Mouse (Mus musculus): ENCODE data around the gene Romo1. TPM values are rescaled to one million over a fixed set of nuclear protein-coding genes. Genes with fewer than 3 reads are reported as not detected.
"Not testable (repeated sequence)": the region's sequence is repeated elsewhere in the genome, so short reads cannot be mapped to it uniquely, and the experiment has no call there.

The Romo1 gene
- polyA plus RNA-seq, 1 experiment from 2014 or later, result 397 TPM

- ATAC-seq (ENCODE audit: low FRiP score), result no peak
- peak overlapping the region; percentile 60 for H3K4me2 ChIP-seq
- H3K27ac ChIP-seq, result peak overlapping the region; percentile 97
- H3K27me3 ChIP-seq, result 0 out of 2 replicates have a peak, but pooled peaks cover 3% of the 10 kb centered on the region
- peaks cover 19% of the 10 kb centered on the region for H3K36me3 ChIP-seq (replicated peaks)
- no peaks in the 10 kb centered on the region for H3K9me3 ChIP-seq
- WGBS, result 18% methylated on average over 8 of the region's 8 CpGs
- H3K4me1 ChIP-seq, result peaks cover 27% of the 10 kb centered on the region
- peak overlapping the region; percentile 100 for H3K9ac ChIP-seq
- H3K4me3 ChIP-seq (replicated peaks), result peak overlapping the region; percentile 100
Measured at GRCm38 (mm10) chr2:156180824-156181590, 37.2 kb downstream of the Romo1 start.

DNA sequence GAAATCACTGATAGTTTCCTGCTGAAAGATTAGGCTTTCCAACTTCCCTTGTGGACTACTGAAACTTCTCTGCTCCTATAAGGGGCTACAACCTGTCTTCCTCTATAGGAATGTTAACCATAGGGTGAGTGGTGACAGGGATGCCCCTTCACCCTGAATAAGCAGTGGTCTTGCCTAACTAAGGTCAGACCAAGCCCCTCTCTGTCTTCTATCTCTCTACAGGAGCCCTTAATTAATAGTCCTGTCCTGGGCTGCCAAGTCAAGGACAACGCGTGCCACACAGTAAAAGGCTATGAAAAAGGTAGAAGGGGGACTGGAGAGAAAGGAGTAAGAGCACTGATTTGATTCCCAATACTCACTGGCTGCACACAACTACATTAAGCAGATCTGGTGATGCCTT is 37.8 kb downstream of the Romo1 start:
- no peak for ATAC-seq (ENCODE audit: low FRiP score)
- Histone ChIP-seq H3K27ac (no peak overlapping the region), H3K4me3 (replicated peaks) (no peak overlapping the region), H3K27me3 (0 out of 2 replicates have a peak, but pooled peaks cover 3% of the 10 kb centered on the region), H3K36me3 (replicated peaks) (peaks cover 14% of the 10 kb centered on the region), H3K9me3 (no peaks in the 10 kb centered on the region), H3K4me2 (no peak overlapping the region), H3K4me1 (peaks cover 27% of the 10 kb centered on the region), H3K9ac (no peak overlapping the region)
- WGBS, result 75% methylated on average over 2 of the region's 2 CpGs

DNA sequence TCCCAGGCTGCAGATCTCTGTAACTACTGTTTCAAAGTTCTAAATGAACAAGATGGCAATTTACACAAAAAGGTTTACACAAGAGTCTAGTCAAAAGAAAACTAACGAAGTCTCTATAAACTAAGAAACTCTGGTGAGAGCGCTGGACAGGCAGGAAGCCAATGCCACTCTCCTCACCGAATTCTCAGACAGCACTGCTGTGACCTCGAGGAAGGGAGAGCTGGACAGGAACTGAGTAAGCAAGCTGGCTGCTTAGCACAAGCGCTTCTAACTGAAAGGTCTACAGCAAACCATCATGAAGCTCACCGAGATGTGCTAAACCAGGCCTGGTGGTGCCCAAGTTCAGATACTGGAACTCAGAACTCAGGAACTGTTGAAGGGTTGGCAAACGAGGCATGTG is 45.4 kb downstream of the Romo1 start:
- not testable (repeated sequence) for H3K4me2 ChIP-seq; H3K36me3 ChIP-seq (replicated peaks); H3K27ac ChIP-seq; H3K4me3 ChIP-seq (replicated peaks); ATAC-seq (ENCODE audit: low FRiP score); H3K9ac ChIP-seq; H3K9me3 ChIP-seq; H3K4me1 ChIP-seq; H3K27me3 ChIP-seq
- WGBS, result 86% methylated on average over 7 of the region's 7 CpGs

DNA sequence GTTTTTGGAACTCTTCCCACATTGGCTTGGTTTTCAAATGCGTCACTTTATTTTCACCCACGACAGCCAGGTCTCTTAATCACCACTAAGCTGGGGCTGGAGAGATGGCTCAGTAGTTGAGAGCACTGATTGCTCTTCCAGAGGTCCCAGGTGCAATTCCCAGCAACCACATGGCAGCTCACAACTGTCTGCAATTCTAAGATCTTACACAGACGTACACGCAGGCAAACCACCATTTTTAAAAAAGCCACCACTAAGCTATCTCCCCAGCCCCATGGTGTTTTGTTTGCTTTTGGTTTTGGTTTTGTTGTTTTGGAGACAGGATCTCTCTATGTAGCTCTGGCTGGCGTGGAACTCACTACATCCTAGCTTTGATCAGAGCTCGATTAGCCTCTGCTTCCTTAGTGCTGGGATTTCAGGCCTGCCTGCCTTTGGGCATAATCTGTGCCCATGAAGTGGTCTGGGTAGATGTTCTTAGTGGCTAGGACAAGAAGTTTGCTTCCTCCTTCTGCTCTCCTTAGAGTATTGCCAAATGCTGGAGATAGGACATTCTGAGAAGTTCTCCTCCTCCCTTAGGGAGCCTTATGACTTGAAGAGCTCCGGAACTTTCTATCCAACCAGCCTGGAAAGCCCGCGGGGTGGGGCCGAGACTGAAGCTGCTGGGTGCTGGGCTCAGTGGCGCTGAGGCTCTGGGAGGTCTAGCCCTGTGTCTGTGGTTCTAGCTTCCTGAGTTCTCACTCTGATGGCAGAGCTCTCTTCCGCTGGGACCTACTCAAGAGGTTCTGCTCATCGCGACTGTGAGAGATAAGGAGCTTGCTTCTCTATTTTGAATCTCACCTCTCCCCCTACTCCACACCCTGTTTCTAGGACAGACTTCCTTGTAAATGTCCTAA is 46.4 kb downstream of the Romo1 start:
- H3K9me3 ChIP-seq, result no peaks in the 10 kb centered on the region
- no peak overlapping the region for H3K27ac ChIP-seq
- WGBS, result 88% methylated on average over 14 of the region's 14 CpGs
- no peaks in the 10 kb centered on the region for H3K36me3 ChIP-seq (replicated peaks)
- H3K4me1 ChIP-seq, result no peaks in the 10 kb centered on the region
- no peak overlapping the region for H3K4me3 ChIP-seq (replicated peaks)
- H3K4me2 ChIP-seq, result no peak overlapping the region
- H3K9ac ChIP-seq, result no peak overlapping the region
- H3K27me3 ChIP-seq, result no peaks in the 10 kb centered on the region
- ATAC-seq (ENCODE audit: low FRiP score), result no peak

DNA sequence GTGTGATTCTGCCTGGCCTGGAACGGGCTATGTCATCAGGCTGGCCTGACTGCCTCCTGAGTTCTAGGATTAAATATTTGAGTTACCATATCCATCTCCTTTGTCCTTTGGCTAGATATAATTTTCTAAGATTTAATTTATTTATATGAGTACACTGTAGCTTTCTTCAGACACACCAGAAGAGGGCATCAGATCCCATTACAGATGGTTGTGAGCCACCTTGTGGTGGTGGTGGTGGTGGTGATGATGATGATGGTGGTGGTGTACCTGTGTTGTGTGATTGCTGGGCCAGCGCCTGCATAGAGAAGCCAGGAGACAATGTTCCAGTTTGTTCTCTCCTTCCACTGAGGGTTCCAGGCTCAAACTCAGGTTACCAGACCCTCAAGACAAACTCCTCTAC is 47.7 kb downstream of the Romo1 start:
- Histone ChIP-seq H3K36me3 (replicated peaks) (no peaks in the 10 kb centered on the region), H3K9me3 (no peaks in the 10 kb centered on the region), H3K4me2 (no peak overlapping the region), H3K4me1 (0 out of 2 replicates have a peak, but pooled peaks cover 6% of the 10 kb centered on the region), H3K27me3 (no peaks in the 10 kb centered on the region), H3K9ac (no peak overlapping the region), H3K27ac (no peak overlapping the region), H3K4me3 (replicated peaks) (no peak overlapping the region)
- no peak for ATAC-seq (ENCODE audit: low FRiP score)
- 88% methylated on average over 2 of the region's 2 CpGs for WGBS

- no peaks in the 10 kb centered on the region for H3K9me3 ChIP-seq
- H3K36me3 ChIP-seq (replicated peaks), result no peaks in the 10 kb centered on the region
- WGBS, result 77% methylated on average over 2 of the region's 2 CpGs
- H3K4me2 ChIP-seq, result no peak overlapping the region
- H3K4me3 ChIP-seq (replicated peaks), result no peak overlapping the region
- 0 out of 2 replicates have a peak, but pooled peaks cover 6% of the 10 kb centered on the region for H3K4me1 ChIP-seq
- H3K27me3 ChIP-seq, result no peaks in the 10 kb centered on the region
- H3K9ac ChIP-seq, result no peak overlapping the region
- no peak for ATAC-seq (ENCODE audit: low FRiP score)
- H3K27ac ChIP-seq, result no peak overlapping the region
Measured at GRCm38 (mm10) chr2:156192068-156192467, 48.2 kb downstream of the Romo1 start.

- H3K9me3 ChIP-seq, result no peaks in the 10 kb centered on the region
- no peak for ATAC-seq (ENCODE audit: low FRiP score)
- WGBS, result 86% methylated on average over 3 of the region's 3 CpGs
- H3K9ac ChIP-seq, result no peak overlapping the region
- no peak overlapping the region for H3K4me3 ChIP-seq (replicated peaks)
- H3K4me2 ChIP-seq, result no peak overlapping the region
- peaks cover 15% of the 10 kb centered on the region for H3K4me1 ChIP-seq
- H3K36me3 ChIP-seq (replicated peaks), result no peaks in the 10 kb centered on the region
- H3K27ac ChIP-seq, result no peak overlapping the region
- H3K27me3 ChIP-seq, result no peaks in the 10 kb centered on the region
Measured at GRCm38 (mm10) chr2:156193066-156193862, 49.4 kb downstream of the Romo1 start.

DNA sequence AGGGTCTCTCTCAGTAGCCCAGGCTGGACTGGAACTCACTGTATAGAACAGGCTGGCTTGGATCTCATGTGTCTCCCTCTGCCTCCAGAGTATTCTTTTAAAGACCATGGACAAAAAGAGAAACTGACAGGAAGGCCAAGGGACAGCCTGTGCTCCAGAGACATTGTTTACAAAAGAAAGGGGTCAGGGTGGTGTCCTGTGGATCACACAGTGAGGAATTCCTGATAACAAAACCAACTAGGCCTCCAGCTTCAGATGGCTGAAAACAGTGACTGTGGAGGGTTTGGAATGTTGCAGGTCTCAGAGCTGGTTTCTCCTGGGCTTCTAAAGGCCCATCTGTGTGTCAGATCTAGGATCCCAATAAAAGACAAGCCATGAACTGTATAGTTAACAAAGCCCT is 50.7 kb downstream of the Romo1 start:
- H3K9me3 ChIP-seq, result no peaks in the 10 kb centered on the region
- H3K27ac ChIP-seq, result no peak overlapping the region
- ATAC-seq (ENCODE audit: low FRiP score), result no peak
- H3K4me1 ChIP-seq, result peaks cover 25% of the 10 kb centered on the region
- H3K27me3 ChIP-seq, result no peaks in the 10 kb centered on the region
- H3K4me2 ChIP-seq, result no peak overlapping the region
- H3K4me3 ChIP-seq (replicated peaks), result no peak overlapping the region
- H3K36me3 ChIP-seq (replicated peaks), result no peaks in the 10 kb centered on the region
- H3K9ac ChIP-seq, result no peak overlapping the region

Other genes starting within 250 kb of the Romo1 start
- 67.3 and 72.9 TPM in 2 replicates for gene Uqcc1, start 213.7 kb upstream of the Romo1 start, polyA plus RNA-seq (2016; fragmentation: Nextera tagmentation; extraction: Ambion mirVana)
- not detected in 2 replicates for gene Gm15557, start 203.3 kb upstream of the Romo1 start, polyA plus RNA-seq (2016; fragmentation: Nextera tagmentation; extraction: Ambion mirVana)
- gene Gdf5, start 198.7 kb upstream of the Romo1 start, polyA plus RNA-seq (2016; fragmentation: Nextera tagmentation; extraction: Ambion mirVana), result 2.1 and 2.9 TPM in 2 replicates
- 28.9 and 30.5 TPM in 2 replicates for gene Cep250, start 187.6 kb upstream of the Romo1 start, polyA plus RNA-seq (2016; fragmentation: Nextera tagmentation; extraction: Ambion mirVana)
- gene 6430550D23Rik, start 136.1 kb upstream of the Romo1 start, polyA plus RNA-seq (2016; fragmentation: Nextera tagmentation; extraction: Ambion mirVana), result 1.3 TPM in 2 replicates
- gene Ergic3, start 136.0 kb upstream of the Romo1 start, polyA plus RNA-seq (2016; fragmentation: Nextera tagmentation; extraction: Ambion mirVana), result 196 and 199 TPM in 2 replicates
- not detected in 2 replicates for gene Fer1l4, start 91.1 kb upstream of the Romo1 start, polyA plus RNA-seq (2016; fragmentation: Nextera tagmentation; extraction: Ambion mirVana)
- 5.3 and 7.7 TPM in 2 replicates for gene Spag4, start 78.9 kb upstream of the Romo1 start, polyA plus RNA-seq (2016; fragmentation: Nextera tagmentation; extraction: Ambion mirVana)
- gene Cpne1, start 32.1 kb upstream of the Romo1 start, polyA plus RNA-seq (2016; fragmentation: Nextera tagmentation; extraction: Ambion mirVana), result 56.4 and 56.6 TPM in 2 replicates
- 53.0 and 58.0 TPM in 2 replicates for gene Rbm12, start 32.1 kb upstream of the Romo1 start, polyA plus RNA-seq (2016; fragmentation: Nextera tagmentation; extraction: Ambion mirVana)
- gene Gm28036, start 16.9 kb upstream of the Romo1 start, polyA plus RNA-seq (2016; fragmentation: Nextera tagmentation; extraction: Ambion mirVana), result 20.4 and 31.9 TPM in 2 replicates
- 30.8 and 31.5 TPM in 2 replicates for gene Nfs1, start 147 bp downstream of the Romo1 start, polyA plus RNA-seq (2016; fragmentation: Nextera tagmentation; extraction: Ambion mirVana)
- 708 and 716 TPM in 2 replicates for gene Rbm39, start 36.2 kb downstream of the Romo1 start, polyA plus RNA-seq (2016; fragmentation: Nextera tagmentation; extraction: Ambion mirVana)
- gene Phf20, start 52.4 kb downstream of the Romo1 start, polyA plus RNA-seq (2016; fragmentation: Nextera tagmentation; extraction: Ambion mirVana), result 105 and 111 TPM in 2 replicates
- gene Cnbd2, start 168.3 kb downstream of the Romo1 start, polyA plus RNA-seq (2016; fragmentation: Nextera tagmentation; extraction: Ambion mirVana), result 5.0 and 5.2 TPM in 2 replicates
- 101 and 104 TPM in 2 replicates for gene Scand1, start 168.7 kb downstream of the Romo1 start, polyA plus RNA-seq (2016; fragmentation: Nextera tagmentation; extraction: Ambion mirVana)